Comparison of ENCODE assay signal across 18 mouse cellular contexts in the genomic region with DNA sequence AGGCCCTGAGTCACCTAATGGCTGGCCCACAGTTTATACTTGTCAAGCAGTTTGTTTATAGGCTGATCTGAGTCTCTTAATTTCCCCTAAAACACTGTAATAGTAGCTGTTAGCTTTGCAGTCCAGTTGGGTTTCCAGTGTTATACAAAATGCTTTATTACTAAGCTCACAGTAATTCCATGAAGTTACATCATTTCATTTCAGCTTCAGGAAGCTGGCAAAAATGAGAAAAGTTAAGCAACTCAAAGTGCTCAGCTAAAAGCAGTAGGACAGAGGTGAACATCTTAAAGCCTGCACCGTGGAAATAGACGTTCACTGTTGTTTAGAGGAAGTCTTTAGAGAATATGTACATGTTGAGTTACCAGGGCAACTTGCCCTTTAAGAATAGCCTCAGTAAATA.
"Had no signal": no experiment of that assay in that cellular context is flagged by ENCODE, and none has a peak within 500 bp of the region (broad histone marks: within the 10 kb centered on the region; RNA-seq: fewer than 3 reads in every experiment).

No protein-coding gene starts in this region.

- H3K27me3 ChIP-seq: heart, embryonic 13.5 days; heart, embryonic 15.5 days; hindbrain, embryonic 13.5 days; hindbrain, embryonic 15.5 days; kidney, embryonic 15.5 days; limb, embryonic 12.5 days; liver, embryonic 13.5 days; liver, embryonic 15.5 days had no signal

- DNase-seq: gastrocnemius, postnatal 25 days; heart, adult 11 months; heart, adult 2 months; kidney, adult 11 months; kidney, adult 9 months; liver, embryonic 13.5 days had no signal

- H3K4me1 ChIP-seq: hindbrain, embryonic 13.5 days; hindbrain, embryonic 15.5 days; kidney, embryonic 15.5 days; limb, embryonic 10.5 days; limb, embryonic 12.5 days; liver, embryonic 13.5 days; liver, embryonic 15.5 days had no signal

- H3K27ac ChIP-seq: heart, adult 2 months; heart, embryonic 13.5 days; heart, embryonic 15.5 days; hindbrain, embryonic 13.5 days; hindbrain, embryonic 15.5 days; hindbrain, postnatal 0 days; kidney, embryonic 15.5 days; kidney, postnatal 0 days; layer of hippocampus, adult 2 months; left cerebral cortex, adult 2 months; limb, embryonic 10.5 days; limb, embryonic 12.5 days; liver, embryonic 13.5 days; liver, embryonic 15.5 days had no signal

- H3K9ac ChIP-seq: heart, embryonic 13.5 days; heart, embryonic 15.5 days; hindbrain, embryonic 13.5 days; hindbrain, embryonic 15.5 days; kidney, embryonic 15.5 days; limb, embryonic 12.5 days; liver, embryonic 13.5 days; liver, embryonic 15.5 days had no signal

- H3K4me3 ChIP-seq: heart, adult 2 months; heart, embryonic 13.5 days; heart, embryonic 15.5 days; hindbrain, embryonic 13.5 days; hindbrain, embryonic 15.5 days; kidney, embryonic 15.5 days; layer of hippocampus, adult 2 months; left cerebral cortex, adult 2 months; limb, embryonic 10.5 days; limb, embryonic 12.5 days; liver, embryonic 13.5 days; liver, embryonic 15.5 days had no signal
